ENCODE assay signal across 8 mouse cellular contexts in the genomic region with DNA sequence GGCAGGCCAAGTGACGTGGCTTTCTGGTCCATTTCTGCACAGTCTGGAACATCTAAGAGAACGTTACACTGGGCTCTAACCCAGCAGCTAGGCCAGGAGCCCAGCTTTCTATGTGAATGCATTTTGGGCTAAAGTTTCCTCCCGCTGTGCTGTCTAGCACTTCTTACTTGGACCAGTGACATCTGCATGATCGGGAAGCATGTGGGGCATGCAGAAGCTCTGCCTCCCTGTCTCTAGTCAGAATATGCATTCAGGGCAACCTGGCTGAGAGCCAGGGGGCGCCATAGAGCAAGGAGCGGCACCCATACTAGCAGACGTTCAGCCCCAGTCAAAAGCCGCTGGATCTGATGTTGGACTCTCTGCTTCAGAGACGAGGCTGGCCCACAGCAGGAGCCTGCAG.
DNase-seq lines count a peak whose midpoint lies in the region; ATAC-seq and TF ChIP-seq lines count a peak whose summit lies in the region.

No protein-coding gene starts in this region.

- DNase-seq in 416B (ENCODE audit: low read depth) (peak; percentile 18), CH12.LX (ENCODE audit: extremely low read depth) (peak; percentile 50)
- peak; percentile 60 for DNase-seq in c-Kit-positive CD71-positive TER-119-negative erythroid progenitor cells, embryonic 14.5 days (ENCODE audit: low read depth)
- peak; percentile 36 for DNase-seq in kidney, postnatal 0 days (ENCODE audit: low spot score)
- peak; percentile 62 for DNase-seq in right cerebral cortex, postnatal 14 days

- peaks cover 3 to 32% of the 10 kb centered on the region in 2 experiments; a peak in 3 of 4 replicates for H3K4me1 ChIP-seq in CH12.LX (ENCODE audit: control insufficient read depth in 1 of 2, insufficient read depth in 2 of 2)
- peaks cover 47% of the 10 kb centered on the region for H3K4me1 ChIP-seq in forebrain, embryonic 15.5 days
- H3K4me1 ChIP-seq in kidney, postnatal 0 days (replicated peaks; ENCODE audit: insufficient read depth, low read length): no peaks in the 10 kb centered on the region
- peaks cover 15% of the 10 kb centered on the region for H3K4me1 ChIP-seq in lung, embryonic 15.5 days

- no peaks in the 10 kb centered on the region for H3K36me3 ChIP-seq in CH12.LX (replicated peaks in 1 of 2; ENCODE audit: control insufficient read depth in 1 of 2, insufficient read depth in 1 of 2, low read length in 1 of 2)
- H3K36me3 ChIP-seq in forebrain, embryonic 15.5 days: no peaks in the 10 kb centered on the region
- H3K36me3 ChIP-seq in kidney, postnatal 0 days (ENCODE audit: insufficient read depth, low read length): no peaks in the 10 kb centered on the region
- no peaks in the 10 kb centered on the region for H3K36me3 ChIP-seq in lung, embryonic 15.5 days

- peaks cover 9% of the 10 kb centered on the region for H3K9me3 ChIP-seq in CH12.LX (replicated peaks; ENCODE audit: low read length)
- H3K9me3 ChIP-seq in forebrain, embryonic 15.5 days: no peaks in the 10 kb centered on the region
- H3K9me3 ChIP-seq in kidney, postnatal 0 days (replicated peaks; ENCODE audit: low read length): no peaks in the 10 kb centered on the region
- H3K9me3 ChIP-seq in lung, embryonic 15.5 days: no peaks in the 10 kb centered on the region

- H3K27ac ChIP-seq in CH12.LX (ENCODE audit: insufficient read depth, low read depth): no peak overlapping the region
- H3K27ac ChIP-seq in forebrain, embryonic 15.5 days (replicated peaks): peak overlapping the region; percentile 91
- H3K27ac ChIP-seq in kidney, postnatal 0 days: no peak overlapping the region
- no peak overlapping the region for H3K27ac ChIP-seq in lung, embryonic 15.5 days

- 24% methylated on average over 9 of the region's 9 CpGs for WGBS in forebrain, embryonic 15.5 days
- 50% methylated on average over 9 of the region's 9 CpGs for WGBS in kidney, postnatal 0 days
- 37% methylated on average over 9 of the region's 9 CpGs for WGBS in lung, embryonic 15.5 days

- TF ChIP-seq CTCF in CH12.LX (conservative IDR thresholded peaks at IDR 0.05 in 1 of 2, IDR thresholded peaks at IDR 0.05 in 1 of 2; ENCODE audit: low read depth in 2 of 2, low read length in 2 of 2): peak; percentile 37 to 73; a peak in 3 of 4 replicates
- peak; percentile 62 for TF ChIP-seq CTCF in kidney, postnatal 0 days (IDR thresholded peaks at IDR 0.05; ENCODE audit: low read depth)

- peak; percentile 49 for ATAC-seq in forebrain, embryonic 15.5 days (replicated peaks)
- ATAC-seq in kidney, postnatal 0 days (replicated peaks; ENCODE audit: low FRiP score, low read depth): no peak; the same call in 1 of the 2 replicates
- 0 out of 2 replicates have a peak, but pooled peaks have one; percentile 20 for ATAC-seq in lung, embryonic 15.5 days (ENCODE audit: borderline replicate concordance, extremely low read depth, low FRiP score, low TSS enrichment)
- no peak for ATAC-seq in erythroid progenitor cell, adult 5-6 weeks (replicated peaks; ENCODE audit: low FRiP score, poor library complexity, severe bottlenecking)

- no peak for TF ChIP-seq EP300 in CH12.LX (IDR thresholded peaks at IDR 0.05; ENCODE audit: low read length)

- TF ChIP-seq POLR2A in CH12.LX (IDR thresholded peaks at IDR 0.05; ENCODE audit: low read depth, low read length): no peak

- in situ Hi-C loops in CH12.LX (cut with MboI; ENCODE audit: low pct_ligation_motif_present, low pct_unique_long_range_greater_than_20kb, low sequenced_read_pairs): loop anchor here (25.0 kb wide), 2 partner anchors 371 to 821 kb away; partner anchors contain the start of genes Dhfr and Msh3

- TF ChIP-seq RAD21 in CH12.LX (IDR thresholded peaks at IDR 0.05; ENCODE audit: low read depth, low read length): peak; percentile 30

- H3K4me2 ChIP-seq in CH12.LX (ENCODE audit: insufficient read depth, low read depth, poor library complexity, severe bottlenecking): peak overlapping the region; percentile 65
- no peak overlapping the region for H3K4me2 ChIP-seq in forebrain, embryonic 15.5 days (replicated peaks)
- no peak overlapping the region for H3K4me2 ChIP-seq in kidney, postnatal 0 days (ENCODE audit: low read length)
- H3K4me2 ChIP-seq in lung, embryonic 15.5 days: no peak overlapping the region

- no peaks in the 10 kb centered on the region for H3K27me3 ChIP-seq in CH12.LX (replicated peaks)
- no peaks in the 10 kb centered on the region for H3K27me3 ChIP-seq in forebrain, embryonic 15.5 days
- no peaks in the 10 kb centered on the region for H3K27me3 ChIP-seq in kidney, postnatal 0 days (ENCODE audit: insufficient read depth, low read length)
- no peaks in the 10 kb centered on the region for H3K27me3 ChIP-seq in lung, embryonic 15.5 days

- no peak overlapping the region for H3K9ac ChIP-seq in CH12.LX (ENCODE audit: insufficient read depth, low read depth)
- H3K9ac ChIP-seq in forebrain, embryonic 15.5 days (replicated peaks): no peak overlapping the region
- H3K9ac ChIP-seq in kidney, postnatal 0 days (ENCODE audit: low read depth, low read length): no peak overlapping the region
- no peak overlapping the region for H3K9ac ChIP-seq in lung, embryonic 15.5 days

- no peaks in the 10 kb centered on the region for H3K79me2 ChIP-seq in CH12.LX (replicated peaks; ENCODE audit: control insufficient read depth, extremely low read depth, insufficient read depth, poor library complexity, severe bottlenecking)

- dilution Hi-C loops in CH12.LX (cut with MboI; ENCODE audit: extremely low pct_ligation_motif_present, extremely low pct_unique_long_range_greater_than_20kb, low sequenced_read_pairs): no loop called here

- no peak overlapping the region for H3K4me3 ChIP-seq in CH12.LX (replicated peaks in 1 of 3; ENCODE audit: low read depth in 2 of 3, low read length in 2 of 3, poor library complexity in 1 of 3)
- H3K4me3 ChIP-seq in forebrain, embryonic 15.5 days: no peak overlapping the region
- no peak overlapping the region for H3K4me3 ChIP-seq in kidney, postnatal 0 days (replicated peaks; ENCODE audit: low read depth, low read length)
- no peak overlapping the region for H3K4me3 ChIP-seq in lung, embryonic 15.5 days

TF ChIP-seq in CH12.LX, 34 proteins besides CTCF, POLR2A, EP300 and RAD21:
- TF ChIP-seq MAX (IDR thresholded peaks at IDR 0.05; ENCODE audit: low read length): no peak
- TF ChIP-seq SMC3 (IDR thresholded peaks at IDR 0.05; ENCODE audit: low read depth, low read length): peak; percentile 41

Comparison
In these comparisons a context has a peak if more than half of its experiments do, and no peak if none do; other contexts are left out.
1. ATAC-seq: peak in forebrain, embryonic 15.5 days (single experiment) and lung, embryonic 15.5 days (single experiment); none in kidney, postnatal 0 days (single experiment) and erythroid progenitor cell, adult 5-6 weeks (single experiment).
2. Peak in every context shown above with its lines, with median percentiles within 50 percentile points of each other: DNase-seq.